Mouse (Mus musculus): ENCODE results near the gene Meis1.

DNA sequence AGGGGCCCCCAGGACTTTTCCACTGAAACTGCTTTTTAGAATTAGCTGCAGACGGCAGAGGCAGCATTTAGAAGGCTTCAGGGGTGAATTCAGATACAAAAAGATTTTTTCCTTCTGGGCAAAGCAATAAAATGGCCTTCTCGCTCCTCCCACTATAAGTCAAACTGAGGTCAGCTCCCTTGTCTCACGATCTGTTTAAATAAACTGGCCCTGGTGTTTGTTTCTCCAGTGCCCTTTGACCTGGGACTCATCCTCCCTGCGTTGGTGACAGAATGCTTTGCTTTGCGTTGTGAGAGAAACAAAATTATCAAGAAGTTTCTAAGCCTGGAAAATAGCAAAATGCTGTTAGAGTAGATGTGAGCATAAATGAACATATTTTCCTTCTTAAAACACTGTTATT, 129.6 kb downstream of the Meis1 start:
- TF ChIP-seq EP300 (IDR thresholded peaks at IDR 0.05; ENCODE audit: low read depth) (no peak), CTCF (IDR thresholded peaks at IDR 0.05; ENCODE audit: low read depth) (no peak)
